Mouse (Mus musculus) adrenal gland, postnatal 14 days (tissue): ENCODE measurements around the gene Ntn5. TPM values are rescaled to one million over a fixed set of nuclear protein-coding genes. Genes with fewer than 3 reads are reported as not detected.
A peak's percentile ranks its signal among the peaks of the same experiment; 100 is the strongest.

Experiments used
- DNase-seq: peaks from one replicate; pipeline ENCODE4 v3.0.0; 2021; ENCODE audit warnings: mixed read lengths
- total RNA-seq: library from RNA; stranded (reverse); gene quantifications from 2 replicates; pipeline ENCODE4 v1.2.3, GENCODE M21; 2021

The Ntn5 gene
- total RNA-seq, 1 experiment from 2014 or later, result not detected

DNA sequence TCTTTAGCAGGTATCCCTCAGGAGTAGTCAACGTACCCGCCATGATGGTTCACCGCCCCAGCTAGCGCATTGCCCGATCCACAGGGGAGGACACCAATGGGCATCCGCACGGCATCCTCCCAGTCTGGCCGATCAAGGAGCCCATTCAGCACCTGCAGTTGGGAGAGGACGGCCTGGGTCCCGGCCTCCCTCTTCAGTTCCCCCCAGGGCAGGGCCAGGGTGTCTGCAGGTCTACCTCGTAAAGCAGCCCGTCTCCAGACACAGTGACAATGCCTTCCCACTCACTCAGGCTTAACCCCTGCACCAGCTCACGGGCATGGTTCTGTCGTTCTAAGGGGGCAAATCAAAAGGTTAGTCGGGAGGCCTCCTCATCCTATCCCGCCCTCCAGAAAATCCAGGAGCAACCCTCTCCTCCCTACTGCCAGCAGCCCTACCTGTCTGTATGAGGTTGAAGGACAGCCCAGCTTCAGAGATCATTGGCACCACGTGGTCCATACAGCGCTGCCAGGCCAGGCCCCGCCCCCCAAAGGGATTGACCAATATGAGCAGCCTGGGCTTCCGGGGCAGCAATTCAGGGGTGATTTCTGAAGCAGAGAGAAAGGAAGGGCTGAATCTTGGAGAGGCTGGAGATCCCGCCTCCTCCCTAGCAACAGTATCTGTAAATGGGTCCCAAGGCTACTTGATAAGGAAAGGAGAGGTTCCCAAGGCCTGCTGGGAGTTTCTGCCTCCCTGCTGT, 28.4 kb downstream of the Ntn5 start:
- peak; percentile 92 for DNase-seq

DNA sequence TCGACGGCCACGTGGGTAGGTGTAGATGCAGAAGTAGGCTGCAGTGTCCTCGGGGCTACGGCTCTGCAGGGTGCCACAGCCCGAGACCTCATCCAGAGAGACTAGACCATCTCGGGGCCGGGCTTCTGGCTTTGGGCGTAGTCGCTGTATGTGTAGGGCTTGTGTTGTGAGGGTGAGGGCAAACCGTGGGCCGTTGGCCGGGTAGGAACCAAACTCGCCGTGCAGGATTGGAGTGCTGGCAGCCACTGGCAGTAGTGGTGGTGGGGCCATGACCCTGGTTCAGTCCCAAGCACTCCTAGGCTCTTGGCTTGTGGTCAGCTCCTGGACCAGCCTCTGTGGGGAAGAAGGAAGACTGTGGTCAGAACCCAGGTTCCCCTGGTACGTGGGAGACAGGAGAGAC, 29.6 kb downstream of the Ntn5 start:
- no peak for DNase-seq

DNA sequence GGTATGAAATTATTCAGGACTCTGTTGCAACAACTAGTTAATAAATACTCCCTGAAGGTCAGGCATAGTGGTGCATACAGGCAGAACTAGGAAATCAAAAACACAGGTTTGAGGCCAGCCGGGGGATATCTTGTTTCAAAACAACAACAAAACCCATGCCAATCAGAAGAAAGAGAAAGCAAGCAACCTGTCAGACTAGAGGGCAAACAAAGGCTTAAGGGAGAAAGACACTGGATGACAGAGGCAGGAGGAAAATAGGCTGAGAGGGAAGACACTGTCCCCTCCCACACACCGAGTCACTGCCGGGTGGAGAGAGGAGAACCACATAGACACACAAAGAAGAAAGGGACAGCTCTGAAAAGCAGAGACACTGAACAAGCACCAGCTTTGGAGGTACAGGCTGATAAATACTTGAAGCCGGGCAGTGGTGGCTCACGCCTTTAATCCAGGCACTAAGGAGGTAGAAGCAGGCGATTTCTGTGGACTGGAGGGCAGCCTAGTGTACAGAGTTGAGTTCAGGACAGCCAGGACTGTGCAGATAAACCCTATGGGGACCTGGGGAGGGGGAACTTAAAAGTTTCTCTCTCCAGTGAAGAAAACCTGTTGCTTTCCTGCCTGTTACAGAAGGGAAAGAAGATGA, 30.2 kb downstream of the Ntn5 start:
- DNase-seq, result no peak

DNA sequence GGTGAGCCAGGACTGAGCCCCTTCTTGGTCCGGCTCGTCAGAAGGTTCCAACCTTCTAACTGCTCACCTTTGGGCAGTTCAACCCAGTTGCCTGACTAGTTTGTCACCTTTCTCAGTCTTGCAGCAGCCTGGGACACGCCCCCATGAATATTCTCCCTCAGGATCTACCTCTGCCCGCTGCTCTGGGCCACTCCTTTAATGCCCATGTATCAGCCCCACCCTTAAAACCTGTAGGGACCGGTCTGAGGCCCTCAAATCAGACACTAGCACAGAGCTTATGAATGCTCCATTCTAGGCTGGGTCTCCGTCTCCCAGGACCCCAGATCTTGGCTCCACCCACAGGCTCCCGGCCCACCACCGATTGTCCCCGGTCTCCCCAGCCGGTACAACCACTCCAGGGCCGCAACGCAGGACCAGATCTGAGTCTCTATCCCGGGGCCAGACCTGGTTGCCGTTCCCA, 30.8 kb downstream of the Ntn5 start:
- DNase-seq, result no peak

GRCm38 (mm10) chr7:45715090-45715708, 31.4 kb downstream of the Ntn5 start, which contains the start of gene Rpl18:
TSS of gene Rpl18 (plus strand) at chr7:45715457.
- DNase-seq, result peak; percentile 99

GRCm38 (mm10) chr7:45715741-45716459, 32.1 kb downstream of the Ntn5 start:
- DNase-seq, result no peak

GRCm38 (mm10) chr7:45716460-45716857, 32.6 kb downstream of the Ntn5 start:
- DNase-seq, result no peak

GRCm38 (mm10) chr7:45716952-45717917, 33.4 kb downstream of the Ntn5 start:
- DNase-seq, result no peak

GRCm38 (mm10) chr7:45717918-45718297, 34.1 kb downstream of the Ntn5 start, which contains the start of gene Sphk2:
TSS of gene Sphk2 (minus strand) at chr7:45718002.
- DNase-seq, result peak; percentile 99

- DNase-seq, result no peak
Measured at GRCm38 (mm10) chr7:45718331-45718730, 34.5 kb downstream of the Ntn5 start.

- DNase-seq, result no peak
Measured at GRCm38 (mm10) chr7:45719180-45719579, 35.4 kb downstream of the Ntn5 start.

GRCm38 (mm10) chr7:45719738-45720412, 36.1 kb downstream of the Ntn5 start:
- DNase-seq, result no peak

GRCm38 (mm10) chr7:45720413-45721233, 36.8 kb downstream of the Ntn5 start, which contains the start of gene Fam83e:
TSS of gene Fam83e (plus strand) at chr7:45721212.
- no peak for DNase-seq

GRCm38 (mm10) chr7:45721234-45721571, 37.4 kb downstream of the Ntn5 start:
- no peak for DNase-seq

DNA sequence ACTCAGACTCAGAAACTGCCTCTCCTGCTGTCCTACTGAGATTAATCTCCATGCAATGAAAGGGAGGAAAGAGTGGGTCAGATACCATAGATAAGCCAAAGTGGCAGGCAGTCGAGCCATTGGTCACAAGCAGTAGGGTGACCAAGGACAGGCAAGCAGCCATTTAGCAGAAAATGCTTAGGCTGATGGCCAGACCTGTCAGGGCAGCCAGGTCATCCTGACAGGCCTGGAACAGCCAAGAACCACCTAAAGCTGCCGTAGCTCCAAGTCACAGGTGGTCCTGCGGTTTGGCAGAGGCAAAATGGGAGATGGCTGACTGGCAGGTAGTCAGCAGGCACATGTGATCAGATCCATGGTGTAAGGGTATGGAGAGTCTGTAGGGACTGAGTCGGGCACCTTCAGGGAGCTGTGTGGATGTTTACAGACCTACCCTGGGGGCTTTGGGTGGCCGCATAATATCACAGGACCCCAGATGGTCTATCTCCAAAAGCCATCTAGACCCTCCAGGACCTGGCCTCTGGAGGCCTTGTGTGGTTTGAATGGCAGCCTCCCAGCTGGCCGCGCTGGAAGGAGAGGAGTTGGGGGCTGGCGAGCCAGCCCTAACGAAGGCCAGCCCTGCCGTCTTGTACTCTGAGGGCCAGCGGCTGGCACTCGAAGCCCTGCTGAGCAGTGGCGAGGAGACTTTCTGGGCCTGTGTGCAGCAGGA, 38.0 kb downstream of the Ntn5 start:
- no peak for DNase-seq

GRCm38 (mm10) chr7:45722348-45722713, 38.5 kb downstream of the Ntn5 start:
- no peak for DNase-seq

DNA sequence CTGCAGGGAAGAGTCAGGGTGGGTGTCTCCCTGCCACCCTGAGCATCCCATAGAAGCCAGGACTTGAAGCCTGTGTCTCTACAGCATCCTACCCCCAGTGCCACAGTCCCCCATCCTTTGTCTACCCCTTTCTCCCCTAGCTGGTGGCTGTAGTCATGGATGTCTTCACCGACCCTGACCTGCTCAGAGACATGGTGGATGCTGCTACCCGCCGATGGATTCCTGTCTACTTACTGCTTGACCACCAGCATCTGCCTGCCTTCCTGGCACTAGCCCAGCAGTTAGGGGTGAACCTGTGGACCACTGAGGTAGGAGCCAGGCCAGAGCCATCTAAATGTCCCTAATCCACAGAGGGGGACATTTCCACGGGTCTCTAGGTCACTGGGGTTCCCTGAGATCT, 39.5 kb downstream of the Ntn5 start:
- peak; percentile 5 for DNase-seq

- no peak for DNase-seq
Measured at GRCm38 (mm10) chr7:45723781-45724180, 40.0 kb downstream of the Ntn5 start.

DNA sequence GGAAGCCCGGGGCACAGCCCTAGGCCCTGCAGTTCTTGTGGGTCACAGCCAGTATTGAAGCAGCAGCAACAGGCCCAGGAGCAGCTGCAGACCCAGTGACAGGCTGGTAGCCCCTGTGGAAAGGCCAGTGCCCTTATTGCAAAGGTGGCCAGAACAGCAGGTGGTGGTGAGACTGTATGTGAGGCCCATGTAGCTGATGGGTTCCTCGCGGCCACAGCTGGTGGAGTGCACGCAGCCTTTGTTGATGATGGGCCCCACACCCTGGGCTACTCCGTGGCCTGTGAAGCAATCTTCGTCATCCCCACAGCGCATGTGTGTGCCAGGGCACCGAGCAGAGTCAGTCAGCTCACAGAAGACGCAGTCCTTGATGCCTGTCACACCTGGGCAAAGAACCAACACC, 41.3 kb downstream of the Ntn5 start:
- peak; percentile 5 for DNase-seq
